Mouse (Mus musculus) liver, postnatal 0 days (tissue): Measurements from ENCODE around the gene Lrp2. TPM values are rescaled to one million over a fixed set of nuclear protein-coding genes. Genes with fewer than 3 reads are reported as not detected.

Source experiments
- ATAC-seq: fragments of 200-750 bp; cut with Nextera tagmentation; 2 replicates; pipeline ENCODE4 v1.8.0; 2017; ENCODE audit warnings: mild to moderate bottlenecking, moderate library complexity
- DNase-seq: peaks from one replicate; pipeline ENCODE4 v3.0.0-alpha.2; 2016
- H3K27ac ChIP-seq: fragments of 300-500 bp; sonication (generic); 2 replicates; pipeline ENCODE4 v1.5.1; 2014; ENCODE audit warnings: antibody characterized with exemption, moderate library complexity, mild to moderate bottlenecking, low read depth
- H3K27me3 ChIP-seq: fragments of 300-500 bp; sonication (generic); 2 replicates; pipeline ENCODE4 v1.6.1; 2014; ENCODE audit warnings: low read length, control low read depth, mixed read lengths; ENCODE audit not compliant: insufficient read depth
- H3K36me3 ChIP-seq: fragments of 300-500 bp; sonication (generic); replicated peaks from 2 replicates; pipeline ENCODE4 v1.6.1; 2014; ENCODE audit warnings: mild to moderate bottlenecking, control low read depth, low read length, moderate library complexity, mixed read lengths; ENCODE audit not compliant: insufficient read depth
- H3K4me1 ChIP-seq: fragments of 300-500 bp; sonication (generic); 2 replicates; pipeline ENCODE4 v1.6.1; 2014; ENCODE audit warnings: antibody characterized with exemption, mild to moderate bottlenecking, control low read depth; ENCODE audit not compliant: insufficient read depth
- H3K4me2 ChIP-seq: fragments of 300-500 bp; sonication (generic); 2 replicates; pipeline ENCODE4 v1.6.1; 2014; ENCODE audit warnings: low read depth, mild to moderate bottlenecking, low read length, moderate library complexity, mixed read lengths
- H3K4me3 ChIP-seq: fragments of 300-500 bp; sonication (generic); 2 replicates; pipeline ENCODE4 v1.5.1; 2014; ENCODE audit warnings: low read depth, low read length
- H3K9ac ChIP-seq: fragments of 300-500 bp; sonication (generic); replicated peaks from 2 replicates; pipeline ENCODE4 v1.6.1; 2014; ENCODE audit warnings: mild to moderate bottlenecking, moderate library complexity
- H3K9me3 ChIP-seq: fragments of 300-500 bp; sonication (generic); 2 replicates; pipeline ENCODE4 v1.6.1; 2016; ENCODE audit warnings: mild to moderate bottlenecking, control low read depth, low read length, mixed read lengths
- CTCF ChIP-seq: sonication (generic); IDR thresholded peaks from 2 replicates; pipeline ENCODE4 v1.5.1; 2016; ENCODE audit warnings: antibody characterized with exemption, low read depth
- EP300 ChIP-seq: IDR thresholded peaks from 2 replicates; pipeline ENCODE4 v1.6.1; 2016; ENCODE audit warnings: antibody characterized with exemption, low read depth, mild to moderate bottlenecking
- WGBS: fragments of 180-500 bp; shearing (Covaris S2); extraction: QIAGEN DNeasy Blood & Tissue Kit; methylation state at CpG from one replicate; pipeline ENCODE4 v1.1.7; 2014; ENCODE audit not compliant: insufficient replicate concordance; 5-methylcytosine and 5-hydroxymethylcytosine counted together
- polyA plus RNA-seq: library from polyadenylated mRNA; unstranded; fragments of >200 nt; fragmentation: Nextera tagmentation; extraction: Ambion mirVana; gene quantifications from 2 replicates; pipeline ENCODE4 v1.2.1, GENCODE M21; 2015

Gene Lrp2
- polyA plus RNA-seq, 1 experiment from 2014 or later: 0.05 TPM

DNA sequence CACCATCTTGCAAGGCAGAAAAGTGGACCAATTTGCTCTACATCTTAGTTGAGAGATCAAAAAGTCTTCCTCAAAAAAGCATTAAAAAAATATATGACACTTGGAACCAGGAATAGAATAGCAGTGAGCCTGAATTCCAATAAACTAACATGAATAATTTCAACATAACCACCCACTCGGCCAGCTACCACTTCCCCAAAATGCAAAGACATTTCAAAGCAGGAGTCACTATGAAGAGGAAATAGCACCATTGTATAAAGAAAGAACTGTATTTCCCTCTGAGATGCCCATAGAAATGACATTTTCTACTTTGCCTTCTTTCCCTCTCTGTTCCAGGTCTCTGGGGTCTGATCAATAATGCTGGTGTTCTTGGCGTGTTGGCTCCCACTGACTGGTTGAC, 191.9 kb downstream of the Lrp2 start:
- Histone ChIP-seq H3K4me3 (no peak overlapping the region), H3K27me3 (no peaks in the 10 kb centered on the region), H3K4me1 (peaks cover 4% of the 10 kb centered on the region; the same call in 1 of the 2 replicates), H3K9me3 (no peaks in the 10 kb centered on the region), H3K4me2 (no peak overlapping the region), H3K27ac (no peak overlapping the region), H3K36me3 (0 out of 2 replicates have a peak, but pooled peaks cover 3% of the 10 kb centered on the region), H3K9ac (no peak overlapping the region)
- no peak for DNase-seq
- ATAC-seq: no peak
- TF ChIP-seq CTCF: no peak
- WGBS: 52% methylated on average over 2 of the region's 2 CpGs

DNA sequence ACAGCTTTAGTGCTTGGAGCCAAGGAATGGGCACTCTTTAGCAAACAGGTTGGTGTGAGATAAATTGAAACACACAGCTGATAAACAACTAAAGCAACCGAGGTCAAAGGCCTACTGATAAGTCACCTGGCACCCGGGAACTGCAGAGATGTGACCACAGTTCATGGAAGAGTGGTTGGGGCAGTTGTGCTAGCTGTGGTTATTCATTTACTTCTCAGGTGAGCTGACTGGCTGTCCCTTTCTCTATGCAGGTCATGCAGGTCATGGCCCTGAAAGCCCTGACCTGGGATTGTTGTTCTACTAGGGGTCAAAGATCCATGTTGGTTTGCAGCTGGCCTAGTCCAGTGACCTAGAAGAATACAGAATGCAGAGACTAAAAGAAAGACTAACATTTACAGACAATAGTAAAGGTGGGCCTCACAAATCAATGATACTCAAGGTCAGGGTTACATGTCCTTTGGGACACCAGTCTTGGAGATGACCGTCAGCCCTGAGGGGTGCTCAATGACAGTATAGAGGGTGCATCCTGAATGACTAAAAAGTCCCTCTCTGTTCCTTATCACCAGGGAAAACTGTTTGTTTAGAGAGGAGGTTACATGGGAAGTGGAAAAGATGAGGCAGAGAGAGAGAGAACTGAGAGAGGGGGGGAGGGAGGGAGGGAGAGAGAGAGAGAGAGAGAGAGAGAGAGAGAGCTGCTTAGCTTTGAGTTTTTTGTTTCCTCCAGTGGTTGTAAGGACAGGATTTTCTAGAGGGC, 199.6 kb downstream of the Lrp2 start:
- 44% methylated on average over 3 of the region's 3 CpGs for WGBS
- H3K27ac ChIP-seq: peak overlapping the region; percentile 92
- H3K4me1 ChIP-seq: peaks cover 9% of the 10 kb centered on the region
- no peaks in the 10 kb centered on the region for H3K36me3 ChIP-seq
- peak; percentile 67 for TF ChIP-seq EP300
- TF ChIP-seq CTCF: no peak
- H3K4me3 ChIP-seq: no peak overlapping the region
- DNase-seq (peak; percentile 59), ATAC-seq (peak; percentile 99)
- H3K27me3 ChIP-seq: no peaks in the 10 kb centered on the region
- no peaks in the 10 kb centered on the region for H3K9me3 ChIP-seq
- H3K4me2 ChIP-seq: no peak overlapping the region; the same call in 1 of the 2 replicates
- H3K9ac ChIP-seq: no peak overlapping the region

DNA sequence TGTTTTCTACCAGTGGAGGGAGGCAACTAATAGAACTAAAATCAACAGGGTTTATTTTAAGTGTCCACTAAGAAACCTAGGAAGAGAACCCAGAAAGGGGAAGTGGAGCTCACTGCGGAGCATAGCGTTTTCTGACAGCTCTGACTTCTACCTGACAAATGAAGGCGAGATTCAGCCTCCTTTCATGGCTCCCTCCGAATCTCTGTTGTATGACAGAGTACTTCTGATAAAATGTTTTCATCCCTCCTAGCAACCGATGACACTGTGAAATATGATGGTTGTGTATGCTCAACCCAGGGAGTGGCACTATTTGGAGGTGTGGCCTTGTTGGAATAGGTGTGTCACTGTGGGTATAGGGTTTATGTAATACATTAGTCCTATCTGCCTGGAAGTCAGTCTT, 203.0 kb downstream of the Lrp2 start:
- ATAC-seq (no peak), DNase-seq (no peak)
- Histone ChIP-seq H3K4me3 (no peak overlapping the region), H3K27ac (no peak overlapping the region), H3K27me3 (no peaks in the 10 kb centered on the region), H3K4me1 (peaks cover 20% of the 10 kb centered on the region), H3K4me2 (no peak overlapping the region), H3K36me3 (no peaks in the 10 kb centered on the region), H3K9me3 (no peaks in the 10 kb centered on the region), H3K9ac (no peak overlapping the region)
- 30% methylated on average over 5 of the region's 5 CpGs for WGBS
- TF ChIP-seq CTCF: no peak
- no peak for TF ChIP-seq EP300

DNA sequence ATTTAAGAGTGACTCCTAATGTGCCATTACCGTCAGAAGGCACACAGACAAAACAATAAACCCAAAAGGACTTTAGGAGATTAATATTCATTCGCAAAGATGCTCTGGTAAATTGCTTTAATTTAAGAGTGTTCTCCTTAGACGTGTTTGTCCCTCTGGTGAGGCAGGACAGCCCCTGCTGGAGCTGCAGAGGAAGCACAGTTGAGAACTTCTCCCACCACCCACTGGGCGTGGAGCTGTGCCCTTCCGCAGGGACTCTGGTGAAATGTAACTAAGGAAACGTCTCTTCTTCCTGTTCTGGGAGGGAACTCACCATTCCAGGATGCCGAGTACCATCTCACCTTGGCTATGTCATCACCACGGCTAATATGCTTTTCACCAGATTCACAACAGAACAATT, 204.1 kb downstream of the Lrp2 start:
- Histone ChIP-seq H3K4me3 (no peak overlapping the region), H3K27ac (0 out of 2 replicates have a peak overlapping the region, but pooled peaks have one; percentile 8), H3K9ac (no peak overlapping the region), H3K4me1 (peaks cover 17% of the 10 kb centered on the region), H3K9me3 (no peaks in the 10 kb centered on the region), H3K4me2 (no peak overlapping the region; the same call in 1 of the 2 replicates), H3K36me3 (no peaks in the 10 kb centered on the region), H3K27me3 (no peaks in the 10 kb centered on the region)
- ATAC-seq (no peak), DNase-seq (peak; percentile 48)
- no peak for TF ChIP-seq EP300
- TF ChIP-seq CTCF: peak; percentile 58
- 29% methylated on average over 8 of the region's 8 CpGs for WGBS

DNA sequence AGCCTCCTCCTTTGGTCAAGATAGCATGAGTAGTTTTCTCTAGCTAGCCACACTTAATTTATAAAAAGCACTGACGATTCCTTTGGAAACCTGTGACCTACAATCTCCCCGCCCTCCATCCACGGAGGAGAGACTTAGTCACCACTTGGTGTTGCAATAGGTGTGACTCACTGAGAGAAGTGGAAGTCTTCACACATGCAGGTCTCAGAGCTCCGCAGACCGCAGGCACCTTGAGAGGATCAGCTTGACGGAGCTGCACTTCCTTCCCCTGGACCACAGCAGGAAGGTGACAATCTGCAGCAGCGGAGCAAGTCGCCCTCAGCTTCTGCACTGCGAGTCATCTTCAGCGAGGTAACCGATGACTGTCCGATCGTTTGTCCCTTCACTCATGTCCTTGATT, 205.6 kb downstream of the Lrp2 start, which contains the start of gene Dhrs9:
Dhrs9 (plus strand) TSS at position 165 of the 400 bp plus-strand sequence.
- Histone ChIP-seq H3K4me3 (peak within 1 kb of the TSS; percentile 25; the same call in 1 of the 2 replicates), H3K9me3 (no peaks in the 10 kb centered on the region), H3K27ac (peak within 1 kb of the TSS; percentile 60), H3K9ac (no peak within 1 kb of the TSS), H3K4me1 (peaks cover 17% of the 10 kb centered on the region), H3K36me3 (no peaks in the 10 kb centered on the region), H3K4me2 (peak within 1 kb of the TSS; percentile 32), H3K27me3 (no peaks in the 10 kb centered on the region)
- DNase-seq (peak; percentile 55), ATAC-seq (peak; percentile 69)
- 20% methylated on average over 13 of the region's 13 CpGs for WGBS
- no peak for TF ChIP-seq CTCF
- TF ChIP-seq EP300: peak; percentile 55

DNA sequence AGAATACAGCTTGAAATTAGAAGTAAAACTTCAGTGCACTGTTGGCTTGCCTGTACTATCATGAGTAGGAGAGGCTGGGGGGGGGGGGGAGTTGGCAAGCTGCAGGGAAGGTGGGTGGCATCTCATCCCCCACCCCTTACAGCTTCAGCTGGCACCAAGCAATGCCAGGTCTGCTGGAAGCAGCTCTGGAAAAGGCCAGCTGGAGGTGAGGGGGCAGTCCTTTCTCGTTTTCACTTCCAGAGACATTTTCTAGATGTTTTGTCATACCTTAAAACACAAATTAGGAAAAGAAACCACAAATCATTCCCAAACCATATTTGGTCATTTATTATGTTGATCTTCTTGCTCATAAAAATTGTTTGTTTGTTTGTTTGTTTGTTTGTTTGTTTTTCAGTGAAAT, 206.1 kb downstream of the Lrp2 start:
- ATAC-seq (no peak), DNase-seq (no peak)
- Histone ChIP-seq H3K27me3 (no peaks in the 10 kb centered on the region), H3K9me3 (no peaks in the 10 kb centered on the region), H3K4me2 (no peak overlapping the region), H3K4me3 (no peak overlapping the region), H3K9ac (no peak overlapping the region), H3K36me3 (no peaks in the 10 kb centered on the region), H3K4me1 (peaks cover 14% of the 10 kb centered on the region), H3K27ac (no peak overlapping the region)
- TF ChIP-seq CTCF (no peak), EP300 (no peak)
- WGBS: 52% methylated on average over 1 of the region's 1 CpGs
